Comparison of ENCODE assay signal across 8 mouse cellular contexts in genomic region chr11:121228129-121229017, GRCm38 (mm10). TPM values are rescaled to one million over a fixed set of nuclear protein-coding genes. Genes with fewer than 3 reads are reported as not detected.
DNase-seq lines count a peak whose midpoint lies in the region; ATAC-seq lines count a peak whose summit lies in the region.

No protein-coding gene starts in this region.

- peaks cover 22% of the 10 kb centered on the region for H3K79me2 ChIP-seq in macrophage (ENCODE audit: inconsistent target)

- no peak for DNase-seq in heart, postnatal 10 days
- DNase-seq in thymus, postnatal 14 days = peak; percentile 47
- no peak for DNase-seq in frontal cortex, postnatal 36 days (ENCODE audit: low spot score in 2 of 2)
- no peak for DNase-seq in left cerebral cortex, postnatal 36 days (ENCODE audit: low spot score in 2 of 2)

- intact Hi-C loops in heart, postnatal 10 days (cut with DNase I) = no loop called here
- intact Hi-C loops in left cerebral cortex, postnatal 36 days (cut with DNase I) = no loop called here

- ATAC-seq in heart, embryonic 15.5 days (replicated peaks; ENCODE audit: insufficient number of reproducible peaks, insufficient read depth, low FRiP score, low read depth) = no peak
- ATAC-seq in hindbrain, embryonic 15.5 days (ENCODE audit: low FRiP score, low read depth) = peak; percentile 8

- H3K4me2 ChIP-seq in heart, embryonic 15.5 days = peak overlapping the region; percentile 86
- H3K4me2 ChIP-seq in hindbrain, embryonic 15.5 days = peak overlapping the region; percentile 84

- H3K27me3 ChIP-seq in heart, embryonic 15.5 days = no peaks in the 10 kb centered on the region
- H3K27me3 ChIP-seq in hindbrain, embryonic 15.5 days = no peaks in the 10 kb centered on the region

- peaks cover 38% of the 10 kb centered on the region for H3K36me3 ChIP-seq in heart, embryonic 15.5 days
- H3K36me3 ChIP-seq in hindbrain, embryonic 15.5 days = peaks cover 26% of the 10 kb centered on the region
- peaks cover 39% of the 10 kb centered on the region for H3K36me3 ChIP-seq in macrophage (ENCODE audit: inconsistent target)

- peak overlapping the region; percentile 86 for H3K27ac ChIP-seq in heart, embryonic 15.5 days
- peak overlapping the region; percentile 89 for H3K27ac ChIP-seq in brown adipose tissue, adult 24 weeks (replicated peaks; ENCODE audit: low read depth, low read length)
- H3K27ac ChIP-seq in hindbrain, embryonic 15.5 days (replicated peaks) = peak overlapping the region; percentile 80
- H3K27ac ChIP-seq in macrophage = peak overlapping the region; percentile 93

- peak overlapping the region; percentile 84 for H3K4me3 ChIP-seq in heart, embryonic 15.5 days
- peak overlapping the region; percentile 86 for H3K4me3 ChIP-seq in brown adipose tissue, adult 24 weeks (ENCODE audit: insufficient read depth, low read depth, low read length)
- peak overlapping the region; percentile 81 for H3K4me3 ChIP-seq in hindbrain, embryonic 15.5 days
- peak overlapping the region; percentile 73 for H3K4me3 ChIP-seq in macrophage (ENCODE audit: inconsistent target)

- H3K9ac ChIP-seq in heart, embryonic 15.5 days = peak overlapping the region; percentile 81
- peak overlapping the region; percentile 70 for H3K9ac ChIP-seq in hindbrain, embryonic 15.5 days

- 16% methylated on average over 21 of the region's 21 CpGs for WGBS in heart, embryonic 15.5 days
- 23% methylated on average over 21 of the region's 21 CpGs for WGBS in hindbrain, embryonic 15.5 days
- 3% methylated on average over 20 of the region's 21 CpGs for WGBS in macrophage (ENCODE audit: missing documents)

- no peaks in the 10 kb centered on the region for H3K9me3 ChIP-seq in heart, embryonic 15.5 days (replicated peaks)
- no peaks in the 10 kb centered on the region for H3K9me3 ChIP-seq in hindbrain, embryonic 15.5 days

- H3K4me1 ChIP-seq in heart, embryonic 15.5 days (replicated peaks) = peaks cover 29% of the 10 kb centered on the region
- peaks cover 2% of the 10 kb centered on the region; the same call in 1 of the 2 replicates for H3K4me1 ChIP-seq in brown adipose tissue, adult 24 weeks (ENCODE audit: control insufficient read depth, insufficient read depth, insufficient read length, low read length)
- peaks cover 24% of the 10 kb centered on the region for H3K4me1 ChIP-seq in hindbrain, embryonic 15.5 days (replicated peaks)

RNA-seq across cellular contexts. Expression of gene Cybc1, which starts 0.7 kb away (rescaled TPM):
- 19.1 and 29.7 TPM in 2 replicates for polyA plus RNA-seq in heart, embryonic 15.5 days (2015; fragmentation: Nextera tagmentation; extraction: Ambion mirVana)
- total RNA-seq in heart, postnatal 10 days (2021) = 10 to 100 TPM in 1 of 2 experiments, 1 to 10 TPM in 1; 9.3 to 12.6 TPM
- polyA plus RNA-seq in brown adipose tissue, adult 24 weeks (2012; ENCODE audit: insufficient read depth, insufficient read length, missing spikeins) = 5.0 and 8.2 TPM in 2 replicates
- 36.9 and 37.4 TPM in 2 replicates for polyA plus RNA-seq in hindbrain, embryonic 15.5 days (2015; fragmentation: Nextera tagmentation; extraction: Ambion mirVana)
- total RNA-seq in macrophage (2018; cell fraction: chromatin; rRNA removed) = 10 to 100 TPM; 15.8 to 71.3 (median 44.0) TPM
- total RNA-seq in macrophage (2018; cell fraction: cytosol; rRNA removed) = 100 to 1,000 TPM in 5 of 26 experiments, 10 to 100 TPM in 21; 29.8 to 115 (median 68.4) TPM
- total RNA-seq in macrophage (2018; cell fraction: nucleus; rRNA removed) = 100 to 1,000 TPM in 9 of 26 experiments, 10 to 100 TPM in 17; 29.3 to 147 (median 81.1) TPM
- polyA plus RNA-seq in macrophage (2018) = 46.9 to 74.0 TPM (median 67.5 TPM) in 3 replicates
- 10 to 100 TPM; 20.4 to 27.7 TPM for total RNA-seq in left cerebral cortex, postnatal 36 days (2021)

RNA-seq across cellular contexts. Expression of gene Narf, which starts 8.7 kb away (rescaled TPM):
- polyA plus RNA-seq in heart, embryonic 15.5 days (2015; fragmentation: Nextera tagmentation; extraction: Ambion mirVana) = 52.4 and 65.6 TPM in 2 replicates
- total RNA-seq in heart, postnatal 10 days (2021) = 10 to 100 TPM; 75.8 to 93.3 TPM
- 10.4 and 12.6 TPM in 2 replicates for polyA plus RNA-seq in brown adipose tissue, adult 24 weeks (2012; ENCODE audit: insufficient read depth, insufficient read length, missing spikeins)
- polyA plus RNA-seq in hindbrain, embryonic 15.5 days (2015; fragmentation: Nextera tagmentation; extraction: Ambion mirVana) = 81.6 and 86.8 TPM in 2 replicates
- 10 to 100 TPM in 14 of 26 experiments, 1 to 10 TPM in 11, under 1 TPM in 1; 0.64 to 87.6 (median 15.9) TPM for total RNA-seq in macrophage (2018; cell fraction: chromatin; rRNA removed)
- total RNA-seq in macrophage (2018; cell fraction: cytosol; rRNA removed) = 10 to 100 TPM in 23 of 26 experiments, 1 to 10 TPM in 3; 5.5 to 28.1 (median 17.2) TPM
- total RNA-seq in macrophage (2018; cell fraction: nucleus; rRNA removed) = 10 to 100 TPM in 18 of 26 experiments, 1 to 10 TPM in 8; 3.1 to 69.4 (median 12.2) TPM
- 6.9 to 20.7 TPM (median 17.3 TPM) in 3 replicates for polyA plus RNA-seq in macrophage (2018)
- 10 to 100 TPM; 48.1 to 62.7 TPM for total RNA-seq in left cerebral cortex, postnatal 36 days (2021)

RNA-seq across cellular contexts. Expression of gene Ogfod3, which starts 23.9 kb away (rescaled TPM):
- 26.4 and 29.8 TPM in 2 replicates for polyA plus RNA-seq in heart, embryonic 15.5 days (2015; fragmentation: Nextera tagmentation; extraction: Ambion mirVana)
- total RNA-seq in heart, postnatal 10 days (2021) = 10 to 100 TPM; 18.3 to 19.4 TPM
- 15.7 and 18.7 TPM in 2 replicates for polyA plus RNA-seq in brown adipose tissue, adult 24 weeks (2012; ENCODE audit: insufficient read depth, insufficient read length, missing spikeins)
- polyA plus RNA-seq in hindbrain, embryonic 15.5 days (2015; fragmentation: Nextera tagmentation; extraction: Ambion mirVana) = 28.3 and 29.9 TPM in 2 replicates
- total RNA-seq in macrophage (2018; cell fraction: chromatin; rRNA removed) = 1 to 10 TPM in 15 of 26 experiments, under 1 TPM in 8, not detected in 3; 0.49 to 3.6 (median 1.6) TPM
- total RNA-seq in macrophage (2018; cell fraction: cytosol; rRNA removed) = 10 to 100 TPM in 1 of 26 experiments, 1 to 10 TPM in 25; 6.0 to 11.4 (median 8.1) TPM
- total RNA-seq in macrophage (2018; cell fraction: nucleus; rRNA removed) = 10 to 100 TPM in 1 of 26 experiments, 1 to 10 TPM in 25; 1.6 to 10.4 (median 5.8) TPM
- polyA plus RNA-seq in macrophage (2018) = 8.1 to 12.7 TPM (median 12.5 TPM) in 3 replicates
- total RNA-seq in left cerebral cortex, postnatal 36 days (2021) = 1 to 10 TPM; 7.9 to 8.0 TPM

RNA-seq across cellular contexts. Expression of gene Hexdc, which starts 24.1 kb away (rescaled TPM):
- polyA plus RNA-seq in heart, embryonic 15.5 days (2015; fragmentation: Nextera tagmentation; extraction: Ambion mirVana) = 7.3 and 9.2 TPM in 2 replicates
- total RNA-seq in heart, postnatal 10 days (2021) = 10 to 100 TPM; 12.7 to 15.1 TPM
- 2.1 and 3.3 TPM in 2 replicates for polyA plus RNA-seq in brown adipose tissue, adult 24 weeks (2012; ENCODE audit: insufficient read depth, insufficient read length, missing spikeins)
- polyA plus RNA-seq in hindbrain, embryonic 15.5 days (2015; fragmentation: Nextera tagmentation; extraction: Ambion mirVana) = 31.6 and 32.5 TPM in 2 replicates
- total RNA-seq in macrophage (2018; cell fraction: chromatin; rRNA removed) = 10 to 100 TPM in 25 of 26 experiments, 1 to 10 TPM in 1; 5.2 to 43.3 (median 30.7) TPM
- total RNA-seq in macrophage (2018; cell fraction: cytosol; rRNA removed) = 1 to 10 TPM; 2.3 to 5.0 (median 3.6) TPM
- total RNA-seq in macrophage (2018; cell fraction: nucleus; rRNA removed) = 10 to 100 TPM in 21 of 26 experiments, 1 to 10 TPM in 5; 5.0 to 29.9 (median 16.5) TPM
- polyA plus RNA-seq in macrophage (2018) = 3.2 to 5.5 TPM (median 4.4 TPM) in 3 replicates
- total RNA-seq in left cerebral cortex, postnatal 36 days (2021) = 10 to 100 TPM; 24.5 to 28.6 TPM

RNA-seq across cellular contexts. Expression of gene Foxk2, which starts 31.4 kb away (rescaled TPM):
- 5.7 and 8.2 TPM in 2 replicates for polyA plus RNA-seq in heart, embryonic 15.5 days (2015; fragmentation: Nextera tagmentation; extraction: Ambion mirVana)
- 10 to 100 TPM; 23.3 to 27.6 TPM for total RNA-seq in heart, postnatal 10 days (2021)
- polyA plus RNA-seq in brown adipose tissue, adult 24 weeks (2012; ENCODE audit: insufficient read depth, insufficient read length, missing spikeins) = 19.8 and 22.6 TPM in 2 replicates
- polyA plus RNA-seq in hindbrain, embryonic 15.5 days (2015; fragmentation: Nextera tagmentation; extraction: Ambion mirVana) = 15.7 TPM in 2 replicates
- total RNA-seq in macrophage (2018; cell fraction: chromatin; rRNA removed) = 10 to 100 TPM in 21 of 26 experiments, 1 to 10 TPM in 5; 5.5 to 31.8 (median 20.8) TPM
- 10 to 100 TPM; 14.7 to 26.7 (median 25.0) TPM for total RNA-seq in macrophage (2018; cell fraction: cytosol; rRNA removed)
- 10 to 100 TPM in 25 of 26 experiments, 1 to 10 TPM in 1; 9.9 to 46.2 (median 22.6) TPM for total RNA-seq in macrophage (2018; cell fraction: nucleus; rRNA removed)
- 20.0 to 26.9 TPM (median 20.9 TPM) in 3 replicates for polyA plus RNA-seq in macrophage (2018)
- total RNA-seq in left cerebral cortex, postnatal 36 days (2021) = 10 to 100 TPM; 85.1 to 89.9 TPM
